In genomic region chr3:51749812-51750481, GRCm38 (mm10) we compare ENCODE assay signal across 8 mouse cellular contexts.
DNase-seq lines count a peak whose midpoint lies in the region; ATAC-seq and TF ChIP-seq lines count a peak whose summit lies in the region.

No protein-coding gene starts in this region.

- H3K27ac ChIP-seq in cerebellum, adult 2 months (ENCODE audit: insufficient read depth, low read length), result 0 out of 2 replicates have a peak overlapping the region, but pooled peaks have one; percentile 9
- peak overlapping the region; percentile 89 for H3K27ac ChIP-seq in heart, embryonic 10.5 days
- no peak overlapping the region for H3K27ac ChIP-seq in liver, embryonic 16.5 days (ENCODE audit: low read length)
- H3K27ac ChIP-seq in neural tube, embryonic 15.5 days (replicated peaks), result peak overlapping the region; percentile 82

- peaks cover 45% of the 10 kb centered on the region for H3K4me1 ChIP-seq in cerebellum, adult 2 months (ENCODE audit: control insufficient read depth, insufficient read depth, low read length)
- H3K4me1 ChIP-seq in heart, embryonic 10.5 days, result peaks cover 47% of the 10 kb centered on the region
- peaks cover 13% of the 10 kb centered on the region for H3K4me1 ChIP-seq in liver, embryonic 16.5 days (ENCODE audit: control insufficient read depth, low read depth, low read length)
- H3K4me1 ChIP-seq in neural tube, embryonic 15.5 days, result peaks cover 46% of the 10 kb centered on the region

- no peak overlapping the region for H3K4me3 ChIP-seq in cerebellum, adult 2 months (replicated peaks; ENCODE audit: insufficient read depth, low read depth, low read length)
- peak overlapping the region; percentile 27 for H3K4me3 ChIP-seq in heart, embryonic 10.5 days
- no peak overlapping the region for H3K4me3 ChIP-seq in liver, embryonic 16.5 days (ENCODE audit: low read depth, low read length)
- H3K4me3 ChIP-seq in neural tube, embryonic 15.5 days (replicated peaks), result no peak overlapping the region

- DNase-seq in cerebellum, adult 2 months, result peak in 1 of 2 experiments; percentile 26
- no peak for DNase-seq in cerebellum, adult 8-10 months
- peak; percentile 80 for DNase-seq in embryo, embryonic 10 days (ENCODE audit: low spot score)
- DNase-seq in heart, embryonic 10.5 days (ENCODE audit: low spot score), result no peak
- DNase-seq in kidney, adult 8-10 months, result peak; percentile 43 to 57
- no peak for DNase-seq in c-Kit-positive CD71-positive TER-119-positive erythroid progenitor cells, embryonic 14.5 days (ENCODE audit: low spot score)

- peak; percentile 59 for ATAC-seq in liver, embryonic 16.5 days (ENCODE audit: low read depth)
- ATAC-seq in neural tube, embryonic 15.5 days (ENCODE audit: low FRiP score), result peak; percentile 43

- H3K27me3 ChIP-seq in cerebellum, adult 2 months (ENCODE audit: control insufficient read depth, insufficient read depth, low read length), result no peaks in the 10 kb centered on the region
- no peaks in the 10 kb centered on the region for H3K27me3 ChIP-seq in heart, embryonic 10.5 days (ENCODE audit: insufficient read depth, poor library complexity, severe bottlenecking)
- H3K27me3 ChIP-seq in liver, embryonic 16.5 days (ENCODE audit: control insufficient read depth, insufficient read depth, low read depth, low read length), result no peaks in the 10 kb centered on the region
- H3K27me3 ChIP-seq in neural tube, embryonic 15.5 days (replicated peaks), result no peaks in the 10 kb centered on the region

- TF ChIP-seq POLR2A in cerebellum, adult 2 months (IDR thresholded peaks at IDR 0.05; ENCODE audit: borderline replicate concordance, insufficient read depth, low read length), result no peak

- 54% methylated on average over 8 of the region's 8 CpGs for WGBS in cerebellum, adult 2 months
- 21% methylated on average over 8 of the region's 8 CpGs for WGBS in heart, embryonic 10.5 days
- 71% methylated on average over 8 of the region's 8 CpGs for WGBS in liver, embryonic 16.5 days (ENCODE audit: insufficient replicate concordance)
- WGBS in neural tube, embryonic 15.5 days, result 19% methylated on average over 8 of the region's 8 CpGs

- H3K9ac ChIP-seq in liver, embryonic 16.5 days (ENCODE audit: low read depth, low read length), result no peak overlapping the region
- no peak overlapping the region for H3K9ac ChIP-seq in neural tube, embryonic 15.5 days (replicated peaks)

- no peaks in the 10 kb centered on the region for H3K36me3 ChIP-seq in heart, embryonic 10.5 days
- no peaks in the 10 kb centered on the region for H3K36me3 ChIP-seq in liver, embryonic 16.5 days (ENCODE audit: control insufficient read depth, insufficient read depth)
- no peaks in the 10 kb centered on the region for H3K36me3 ChIP-seq in neural tube, embryonic 15.5 days

- H3K9me3 ChIP-seq in heart, embryonic 10.5 days, result no peaks in the 10 kb centered on the region
- no peaks in the 10 kb centered on the region for H3K9me3 ChIP-seq in liver, embryonic 16.5 days (replicated peaks; ENCODE audit: control insufficient read depth, low read length)
- H3K9me3 ChIP-seq in neural tube, embryonic 15.5 days (replicated peaks), result no peaks in the 10 kb centered on the region

- no peak overlapping the region for H3K4me2 ChIP-seq in liver, embryonic 16.5 days (ENCODE audit: low read depth, low read length)
- no peak overlapping the region for H3K4me2 ChIP-seq in neural tube, embryonic 15.5 days

- no peak for TF ChIP-seq CTCF in cerebellum, adult 2 months (IDR thresholded peaks at IDR 0.05; ENCODE audit: borderline replicate concordance, insufficient read depth, low read depth, low read length)

Comparison
In these comparisons a context has a peak if more than half of its experiments do, and no peak if none do; other contexts are left out.
1. DNase-seq: peak in embryo, embryonic 10 days (single experiment) and kidney, adult 8-10 months (2 of 2); none in cerebellum, adult 8-10 months (single experiment), heart, embryonic 10.5 days (single experiment) and c-Kit-positive CD71-positive TER-119-positive erythroid progenitor cells, embryonic 14.5 days (single experiment).